Mouse (Mus musculus): ENCODE measurements around the gene Foxn4. TPM values are rescaled to one million over a fixed set of nuclear protein-coding genes. Genes with fewer than 3 reads are reported as not detected.

Gene Foxn4
- polyA plus RNA-seq, 1 experiment from 2014 or later, result not detected

DNA sequence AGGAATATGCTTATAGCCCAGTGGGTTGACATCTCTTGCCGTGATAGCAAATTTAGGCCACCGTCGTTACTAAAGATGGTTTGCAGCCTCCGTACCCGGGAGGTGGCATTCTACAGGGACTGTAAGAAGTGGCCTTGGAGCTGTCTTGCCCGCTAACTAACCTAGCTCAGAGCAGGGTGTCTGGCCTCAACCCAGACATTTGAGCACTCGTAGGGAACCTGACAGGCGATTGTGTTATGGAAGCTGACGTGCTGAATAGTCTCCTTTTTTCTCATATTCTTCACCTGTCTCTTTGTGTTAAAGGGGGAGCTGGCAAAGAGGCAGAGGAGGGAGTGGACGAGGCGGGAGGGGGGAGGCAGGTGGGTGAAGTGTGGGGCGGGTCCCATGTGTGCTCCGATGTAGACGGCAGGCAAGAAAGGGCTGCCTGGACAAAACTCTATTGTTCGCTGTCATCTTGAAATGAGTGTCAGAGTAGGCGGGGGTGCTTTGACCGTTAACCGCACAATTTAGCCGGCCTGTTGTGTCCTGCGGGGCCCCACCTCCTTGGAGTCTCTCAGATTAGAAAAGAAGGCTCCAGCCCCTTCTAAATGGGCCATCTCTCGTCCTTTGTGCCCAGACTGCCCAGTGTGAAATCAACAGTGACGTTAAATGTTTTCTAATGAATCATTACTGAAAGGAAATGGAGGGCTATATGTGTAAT, 25.7 kb upstream of the Foxn4 start:
- WGBS, result 72% methylated on average over 22 of the region's 22 CpGs
- DNase-seq (ENCODE audit: low spot score), result no peak

DNA sequence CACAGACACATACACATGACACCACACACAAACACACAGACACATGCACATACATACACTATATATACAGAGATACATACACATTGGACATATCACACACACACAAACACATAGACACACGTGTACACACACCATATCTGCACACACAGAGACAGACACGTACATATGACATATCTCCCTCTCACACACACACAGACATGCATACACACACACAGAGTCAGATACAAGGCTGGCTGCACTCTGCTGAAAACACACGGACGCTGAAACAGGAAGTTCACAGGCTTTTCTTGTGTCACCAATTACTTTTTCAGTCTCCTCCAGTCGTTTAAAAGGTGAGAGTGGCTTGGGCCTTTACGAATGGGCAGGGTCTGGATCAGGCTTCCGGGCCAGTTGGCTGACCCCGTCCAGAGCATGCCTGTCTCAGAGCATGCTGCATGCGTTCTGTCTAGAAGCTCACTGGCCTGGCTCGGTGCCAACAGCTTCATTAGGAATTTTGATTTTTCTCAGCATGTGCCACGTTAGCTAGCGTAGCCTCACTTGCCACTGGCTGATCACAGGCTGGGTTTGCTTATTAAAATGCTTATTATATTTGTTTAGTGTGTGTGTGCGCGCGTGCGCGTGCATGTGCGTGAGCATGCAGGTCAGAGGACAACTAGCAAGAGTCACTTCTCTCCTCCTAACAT, 24.7 kb upstream of the Foxn4 start:
- no peak overlapping the region for H3K9ac ChIP-seq (ENCODE audit: low read length)
- H3K27ac ChIP-seq (ENCODE audit: low read depth), result no peak overlapping the region
- H3K4me1 ChIP-seq (replicated peaks; ENCODE audit: control insufficient read depth, insufficient read depth, low read length), result peaks cover 5% of the 10 kb centered on the region; the same call in 1 of the 2 replicates
- no peaks in the 10 kb centered on the region for H3K9me3 ChIP-seq (ENCODE audit: control insufficient read depth, low read length)
- H3K4me2 ChIP-seq (ENCODE audit: low read length), result no peak overlapping the region
- ATAC-seq (replicated peaks; ENCODE audit: low FRiP score, low TSS enrichment, low read depth) (no peak), DNase-seq (ENCODE audit: low spot score) (peak; percentile 68)
- H3K4me3 ChIP-seq (ENCODE audit: low read depth, low read length), result no peak overlapping the region
- no peaks in the 10 kb centered on the region for H3K27me3 ChIP-seq (replicated peaks; ENCODE audit: control insufficient read depth, insufficient read depth, low read length)
- H3K36me3 ChIP-seq (ENCODE audit: control insufficient read depth, insufficient read depth, low read length), result no peaks in the 10 kb centered on the region
- 54% methylated on average over 18 of the region's 18 CpGs for WGBS

More for the DNA sequence above, 25.7 kb upstream of the Foxn4 start:
- H3K4me2 ChIP-seq (ENCODE audit: low read length), result no peak overlapping the region
- no peak overlapping the region for H3K27ac ChIP-seq (ENCODE audit: low read depth)
- H3K9me3 ChIP-seq (ENCODE audit: control insufficient read depth, low read length), result no peaks in the 10 kb centered on the region
- no peaks in the 10 kb centered on the region for H3K27me3 ChIP-seq (replicated peaks; ENCODE audit: control insufficient read depth, insufficient read depth, low read length)
- peaks cover 5% of the 10 kb centered on the region; the same call in 1 of the 2 replicates for H3K4me1 ChIP-seq (replicated peaks; ENCODE audit: control insufficient read depth, insufficient read depth, low read length)
- no peak overlapping the region for H3K9ac ChIP-seq (ENCODE audit: low read length)
- H3K4me3 ChIP-seq (ENCODE audit: low read depth, low read length), result no peak overlapping the region
- H3K36me3 ChIP-seq (ENCODE audit: control insufficient read depth, insufficient read depth, low read length), result no peaks in the 10 kb centered on the region
- no peak for ATAC-seq (replicated peaks; ENCODE audit: low FRiP score, low TSS enrichment, low read depth)

DNA sequence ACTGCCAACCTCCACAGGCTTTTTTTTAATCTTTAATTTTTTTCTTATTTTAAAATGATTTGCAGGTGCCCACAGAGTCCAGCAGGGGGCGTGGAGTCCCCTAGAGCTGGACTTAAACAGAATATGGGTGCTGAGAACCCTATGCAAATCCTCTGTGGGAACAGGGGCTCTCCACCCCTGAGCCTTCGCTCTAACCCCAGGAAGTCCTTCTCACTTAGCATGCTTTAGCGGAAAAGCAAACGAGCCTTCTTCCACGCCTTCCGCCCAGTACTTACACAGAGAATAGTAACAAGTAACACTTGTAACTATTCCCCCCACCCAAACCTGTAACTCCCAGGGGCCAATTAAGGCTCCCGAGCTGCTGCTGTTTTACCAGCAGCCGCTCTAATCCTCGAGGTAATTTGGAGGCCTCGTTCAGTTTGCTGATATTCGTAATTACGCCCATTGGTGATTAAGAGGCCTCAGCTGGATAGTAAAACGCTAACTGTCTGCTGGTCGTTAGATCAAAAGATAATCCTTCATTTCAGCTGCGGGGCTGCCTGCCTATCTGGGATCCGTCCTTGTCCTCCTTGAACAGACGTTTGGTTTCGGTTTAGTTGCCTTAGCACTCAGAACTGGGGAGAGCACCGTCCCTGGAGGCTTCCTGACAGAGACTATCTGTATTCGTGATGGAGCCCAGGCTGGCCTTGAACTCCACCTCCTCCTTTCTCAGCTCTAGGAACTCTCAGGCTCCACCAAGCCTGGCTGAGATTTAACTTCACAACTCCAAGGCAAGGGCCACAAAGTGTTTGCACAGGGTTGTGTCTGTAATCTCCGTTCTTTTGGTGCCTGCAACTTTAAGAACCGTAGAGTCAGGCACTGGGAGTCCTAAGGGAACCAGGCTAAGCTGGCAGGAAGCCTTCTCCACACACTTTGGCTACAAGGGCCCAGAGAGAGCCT, 23.4 kb upstream of the Foxn4 start:
- no peak overlapping the region for H3K27ac ChIP-seq (ENCODE audit: low read depth)
- H3K27me3 ChIP-seq (replicated peaks; ENCODE audit: control insufficient read depth, insufficient read depth, low read length), result no peaks in the 10 kb centered on the region
- H3K4me1 ChIP-seq (replicated peaks; ENCODE audit: control insufficient read depth, insufficient read depth, low read length), result peaks cover 5% of the 10 kb centered on the region; the same call in 1 of the 2 replicates
- 21% methylated on average over 22 of the region's 22 CpGs for whole genome bisulfite sequencing
- H3K4me3 ChIP-seq (ENCODE audit: low read depth, low read length), result no peak overlapping the region
- DNase-seq (ENCODE audit: low spot score), result no peak
- H3K36me3 ChIP-seq (ENCODE audit: control insufficient read depth, insufficient read depth, low read length), result no peaks in the 10 kb centered on the region
- ATAC-seq (replicated peaks; ENCODE audit: low FRiP score, low TSS enrichment, low read depth), result no peak
- no peaks in the 10 kb centered on the region for H3K9me3 ChIP-seq (ENCODE audit: control insufficient read depth, low read length)
- H3K9ac ChIP-seq (ENCODE audit: low read length), result no peak overlapping the region
- peak overlapping the region; percentile 18 for H3K4me2 ChIP-seq (ENCODE audit: low read length)

DNA sequence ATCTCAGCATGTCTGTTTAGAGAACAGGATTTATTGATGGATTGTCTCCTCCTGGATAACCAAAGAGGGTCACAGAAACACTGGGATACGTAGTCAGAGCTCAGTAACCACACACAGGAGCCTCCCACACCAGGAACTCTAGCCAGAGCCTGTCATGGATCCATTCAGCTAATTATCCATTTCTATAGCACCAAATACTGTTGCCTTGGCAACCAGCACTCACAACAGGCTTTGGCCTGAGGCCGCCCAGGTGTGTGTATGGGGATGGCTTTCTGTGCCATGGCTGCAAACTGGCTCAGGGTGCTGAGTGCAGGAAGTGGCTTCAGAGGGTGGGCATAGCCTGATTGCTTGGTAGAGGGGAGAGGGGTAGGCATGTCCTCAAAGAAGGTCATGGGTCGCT, 16.4 kb upstream of the Foxn4 start:
- ATAC-seq (replicated peaks; ENCODE audit: low FRiP score, low TSS enrichment, low read depth) (no peak), DNase-seq (ENCODE audit: low spot score) (no peak)
- Histone ChIP-seq H3K36me3 (ENCODE audit: control insufficient read depth, insufficient read depth, low read length) (no peaks in the 10 kb centered on the region), H3K4me3 (ENCODE audit: low read depth, low read length) (no peak overlapping the region), H3K27ac (ENCODE audit: low read depth) (no peak overlapping the region), H3K27me3 (replicated peaks; ENCODE audit: control insufficient read depth, insufficient read depth, low read length) (peaks cover 10% of the 10 kb centered on the region; the same call in 1 of the 2 replicates), H3K9me3 (ENCODE audit: control insufficient read depth, low read length) (no peaks in the 10 kb centered on the region), H3K4me1 (replicated peaks; ENCODE audit: control insufficient read depth, insufficient read depth, low read length) (no peaks in the 10 kb centered on the region), H3K4me2 (ENCODE audit: low read length) (no peak overlapping the region), H3K9ac (ENCODE audit: low read length) (no peak overlapping the region)
- 68% methylated on average over 3 of the region's 3 CpGs for WGBS

DNA sequence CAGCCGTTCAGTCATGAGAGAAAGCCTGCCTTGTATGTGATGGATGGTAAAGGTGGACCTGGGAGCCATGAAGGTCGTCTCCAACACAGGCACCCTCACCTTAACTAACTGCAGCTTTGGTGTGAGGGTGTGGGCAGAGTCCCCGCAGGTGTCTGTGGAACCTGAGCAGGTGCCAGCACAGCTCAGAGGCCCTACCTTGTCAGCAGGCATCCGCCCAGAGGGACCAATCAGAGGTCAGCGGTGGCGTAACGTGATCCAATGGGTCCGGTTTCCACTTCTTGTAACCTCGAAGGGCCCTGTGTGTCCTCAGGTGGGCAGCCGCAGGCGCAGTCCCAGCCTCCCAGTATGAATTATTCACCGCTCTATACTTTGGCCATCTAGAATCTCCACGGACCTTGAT, 15.3 kb upstream of the Foxn4 start, which contains the start of gene Myo1h:
Myo1h (plus strand) TSS at position 293 of the 400 bp plus-strand sequence.
- H3K27ac ChIP-seq (ENCODE audit: low read depth), result no peak within 1 kb of the TSS
- H3K36me3 ChIP-seq (ENCODE audit: control insufficient read depth, insufficient read depth, low read length), result no peaks in the 10 kb centered on the region
- no peak within 1 kb of the TSS for H3K9ac ChIP-seq (ENCODE audit: low read length)
- no peak within 1 kb of the TSS for H3K4me2 ChIP-seq (ENCODE audit: low read length)
- H3K27me3 ChIP-seq (replicated peaks; ENCODE audit: control insufficient read depth, insufficient read depth, low read length), result peaks cover 10% of the 10 kb centered on the region; the same call in 1 of the 2 replicates
- no peak within 1 kb of the TSS for H3K4me3 ChIP-seq (ENCODE audit: low read depth, low read length)
- no peaks in the 10 kb centered on the region for H3K9me3 ChIP-seq (ENCODE audit: control insufficient read depth, low read length)
- H3K4me1 ChIP-seq (replicated peaks; ENCODE audit: control insufficient read depth, insufficient read depth, low read length), result no peaks in the 10 kb centered on the region
- DNase-seq (ENCODE audit: low spot score), result no peak
- ATAC-seq (replicated peaks; ENCODE audit: low FRiP score, low TSS enrichment, low read depth), result no peak
- WGBS, result 35% methylated on average over 13 of the region's 13 CpGs

DNA sequence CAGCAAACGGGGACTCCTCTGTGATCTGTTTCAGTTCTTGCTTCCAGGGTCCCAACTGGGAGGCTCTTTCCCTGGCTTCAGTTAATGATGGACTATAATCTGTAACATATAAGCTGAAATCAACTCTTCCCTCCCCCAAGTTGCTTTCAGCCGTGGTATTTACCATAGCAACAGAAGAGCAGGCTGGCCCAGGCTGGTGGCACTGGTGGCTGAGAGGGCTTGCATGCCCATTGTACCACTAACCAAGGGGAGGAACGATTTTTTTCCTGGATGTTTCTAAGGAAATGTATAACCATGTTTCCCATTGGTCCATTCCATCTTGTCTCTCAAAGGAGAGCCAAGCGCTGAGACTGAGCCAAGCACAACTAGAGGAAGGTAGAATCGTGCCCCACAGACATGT, 14.8 kb upstream of the Foxn4 start:
- Histone ChIP-seq H3K4me3 (ENCODE audit: low read depth, low read length) (no peak overlapping the region), H3K36me3 (ENCODE audit: control insufficient read depth, insufficient read depth, low read length) (no peaks in the 10 kb centered on the region), H3K9me3 (ENCODE audit: control insufficient read depth, low read length) (no peaks in the 10 kb centered on the region), H3K9ac (ENCODE audit: low read length) (no peak overlapping the region), H3K4me2 (ENCODE audit: low read length) (no peak overlapping the region), H3K4me1 (replicated peaks; ENCODE audit: control insufficient read depth, insufficient read depth, low read length) (no peaks in the 10 kb centered on the region), H3K27me3 (replicated peaks; ENCODE audit: control insufficient read depth, insufficient read depth, low read length) (peaks cover 10% of the 10 kb centered on the region; the same call in 1 of the 2 replicates), H3K27ac (ENCODE audit: low read depth) (no peak overlapping the region)
- 84% methylated on average over 5 of the region's 5 CpGs for whole genome bisulfite sequencing
- DNase-seq (ENCODE audit: low spot score) (no peak), ATAC-seq (replicated peaks; ENCODE audit: low FRiP score, low TSS enrichment, low read depth) (no peak)

DNA sequence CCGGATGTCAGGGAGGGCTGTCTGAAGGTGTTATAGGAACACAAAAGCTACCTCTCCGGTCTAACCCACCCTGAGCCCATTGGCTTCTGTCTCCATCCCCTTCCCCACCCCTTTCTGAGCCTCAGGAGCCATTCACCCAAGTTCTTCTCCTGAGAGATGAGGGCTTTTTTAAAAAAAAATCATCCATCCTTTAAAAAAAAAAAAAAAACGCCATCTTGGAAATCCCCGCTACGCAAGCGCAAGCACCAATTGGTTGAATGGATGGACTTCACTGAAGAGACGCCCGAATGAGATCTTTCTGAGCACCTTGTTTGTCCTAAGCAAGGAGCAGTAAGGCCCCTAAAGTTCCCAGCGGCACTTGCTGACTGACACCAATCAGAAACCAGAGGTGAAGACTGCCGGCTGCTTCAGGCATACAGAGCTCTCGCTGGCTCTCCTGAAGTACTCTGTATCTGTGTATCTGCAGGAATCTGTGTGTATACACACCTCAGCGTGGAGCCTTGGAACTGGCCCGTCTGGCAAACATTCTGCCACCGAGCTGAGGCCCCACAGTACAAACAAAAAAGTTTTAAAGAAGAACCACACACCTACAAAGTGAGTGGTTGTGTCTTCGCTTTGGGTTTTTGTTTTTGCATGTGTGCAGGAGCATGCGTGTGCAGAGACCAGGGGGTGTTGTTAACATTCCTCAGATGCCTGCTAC, 13.4 kb upstream of the Foxn4 start:
- H3K4me3 ChIP-seq (ENCODE audit: low read depth, low read length), result no peak overlapping the region

DNA sequence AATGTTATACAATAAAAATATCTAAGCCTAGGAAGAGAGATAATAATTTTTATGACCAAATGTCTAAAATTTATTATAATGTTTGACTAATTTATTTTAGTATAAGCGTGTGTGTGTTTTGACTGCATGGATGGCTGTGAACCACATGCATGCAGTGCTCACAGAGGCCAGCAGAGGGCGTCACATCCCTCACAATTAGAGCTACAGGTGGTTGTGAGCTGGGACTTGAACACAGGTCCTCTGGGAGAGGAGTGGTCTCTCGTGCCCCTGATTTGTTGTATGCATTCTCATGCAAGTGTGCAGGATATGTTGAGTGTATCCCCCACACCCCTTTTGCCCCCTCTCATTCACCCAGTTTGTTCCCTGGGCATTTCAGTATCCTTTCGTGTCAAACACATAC, 12.5 kb upstream of the Foxn4 start:
- H3K9me3 ChIP-seq (ENCODE audit: control insufficient read depth, low read length), result no peaks in the 10 kb centered on the region
- DNase-seq (ENCODE audit: low spot score) (no peak), ATAC-seq (replicated peaks; ENCODE audit: low FRiP score, low TSS enrichment, low read depth) (no peak)
- H3K4me1 ChIP-seq (replicated peaks; ENCODE audit: control insufficient read depth, insufficient read depth, low read length), result no peaks in the 10 kb centered on the region
- no peak overlapping the region for H3K27ac ChIP-seq (ENCODE audit: low read depth)
- 81% methylated on average over 4 of the region's 4 CpGs for WGBS
- H3K9ac ChIP-seq (ENCODE audit: low read length), result no peak overlapping the region
- no peak overlapping the region for H3K4me3 ChIP-seq (ENCODE audit: low read depth, low read length)
- peaks cover 10% of the 10 kb centered on the region for H3K27me3 ChIP-seq (replicated peaks; ENCODE audit: control insufficient read depth, insufficient read depth, low read length)
- H3K36me3 ChIP-seq (ENCODE audit: control insufficient read depth, insufficient read depth, low read length), result no peaks in the 10 kb centered on the region
- H3K4me2 ChIP-seq (ENCODE audit: low read length), result no peak overlapping the region

More for the DNA sequence above, 13.4 kb upstream of the Foxn4 start:
- H3K9me3 ChIP-seq (ENCODE audit: control insufficient read depth, low read length), result no peaks in the 10 kb centered on the region
- DNase-seq (ENCODE audit: low spot score) (no peak), ATAC-seq (replicated peaks; ENCODE audit: low FRiP score, low TSS enrichment, low read depth) (no peak)
- H3K4me2 ChIP-seq (ENCODE audit: low read length), result no peak overlapping the region
- no peaks in the 10 kb centered on the region for H3K4me1 ChIP-seq (replicated peaks; ENCODE audit: control insufficient read depth, insufficient read depth, low read length)
- H3K9ac ChIP-seq (ENCODE audit: low read length), result no peak overlapping the region
- WGBS, result 67% methylated on average over 16 of the region's 16 CpGs
- no peaks in the 10 kb centered on the region for H3K36me3 ChIP-seq (ENCODE audit: control insufficient read depth, insufficient read depth, low read length)
- H3K27ac ChIP-seq (ENCODE audit: low read depth), result no peak overlapping the region
- peaks cover 10% of the 10 kb centered on the region; the same call in 1 of the 2 replicates for H3K27me3 ChIP-seq (replicated peaks; ENCODE audit: control insufficient read depth, insufficient read depth, low read length)
